Mouse (Mus musculus) lung, adult 18-20 months (tissue): ENCODE measurements around the gene Babam1.

ENCODE experiments used
- DNase-seq, 2 experiments: peaks; one replicate each; pipeline ENCODE4 v3.0.0; 2022; ENCODE audit warnings: mixed read lengths in 2 of 2

Babam1 gene

GRCm38 (mm10) chr8:71381971-71382961, 14.4 kb upstream of the Babam1 start:
- DNase-seq, result peak; percentile 86 to 89

- DNase-seq, result no peak
Measured at GRCm38 (mm10) chr8:71383396-71383795, 13.3 kb upstream of the Babam1 start.

- peak; percentile 62 to 74 for DNase-seq
Measured at GRCm38 (mm10) chr8:71383860-71384259, 12.8 kb upstream of the Babam1 start.

GRCm38 (mm10) chr8:71385212-71385835, 11.3 kb upstream of the Babam1 start:
- DNase-seq, result no peak

GRCm38 (mm10) chr8:71388267-71388666, 8.4 kb upstream of the Babam1 start:
- DNase-seq, result peak in 1 of 2 experiments; percentile 60

- DNase-seq, result peak in 1 of 2 experiments; percentile 2
Measured at GRCm38 (mm10) chr8:71391696-71392095, 5.0 kb upstream of the Babam1 start.

GRCm38 (mm10) chr8:71392391-71392790, 4.3 kb upstream of the Babam1 start:
- peak in 1 of 2 experiments; percentile 1 for DNase-seq

GRCm38 (mm10) chr8:71392871-71393270, 3.8 kb upstream of the Babam1 start:
- DNase-seq, result peak; percentile 58 to 69

GRCm38 (mm10) chr8:71394481-71394880, 2.2 kb upstream of the Babam1 start:
- DNase-seq, result no peak

- DNase-seq, result no peak
Measured at GRCm38 (mm10) chr8:71395071-71395470, 1.6 kb upstream of the Babam1 start.

GRCm38 (mm10) chr8:71395629-71396028, 1.0 kb upstream of the Babam1 start, which contains the start of gene Ushbp1:
Ushbp1 (minus strand) TSS chr8:71395802.
- peak; percentile 58 to 70 for DNase-seq

- no peak for DNase-seq
Measured at GRCm38 (mm10) chr8:71397701-71398100, 1.0 kb downstream of the Babam1 start.

GRCm38 (mm10) chr8:71400826-71401225, 4.2 kb downstream of the Babam1 start:
- DNase-seq, result no peak

- DNase-seq, result no peak
Measured at GRCm38 (mm10) chr8:71401454-71401853, 4.8 kb downstream of the Babam1 start.

GRCm38 (mm10) chr8:71402446-71402964, 5.8 kb downstream of the Babam1 start:
- no peak for DNase-seq

GRCm38 (mm10) chr8:71403107-71403885, 6.6 kb downstream of the Babam1 start:
- no peak for DNase-seq

- no peak for DNase-seq
Measured at GRCm38 (mm10) chr8:71404011-71404410, 7.3 kb downstream of the Babam1 start.

- DNase-seq, result no peak
Measured at GRCm38 (mm10) chr8:71404951-71405351, 8.3 kb downstream of the Babam1 start.

GRCm38 (mm10) chr8:71405401-71406098, 8.9 kb downstream of the Babam1 start, which contains the start of gene Ankle1:
Ankle1 (plus strand) TSS chr8:71406010.
- peak; percentile 96 for DNase-seq

- peak; percentile 61 to 72 for DNase-seq
Measured at GRCm38 (mm10) chr8:71406099-71407015, 9.7 kb downstream of the Babam1 start.

GRCm38 (mm10) chr8:71407441-71407840, 10.8 kb downstream of the Babam1 start:
- DNase-seq, result no peak
